Mouse (Mus musculus): Measurements from ENCODE around the gene Pcyt1b. TPM values are rescaled to one million over a fixed set of nuclear protein-coding genes. Genes with fewer than 3 reads are reported as not detected.

Pcyt1b gene
- polyA plus RNA-seq, 1 experiment from 2014 or later = 21.6 TPM

- no peaks in the 10 kb centered on the region for H3K4me1 ChIP-seq (replicated peaks)
- no peak overlapping the region for H3K4me3 ChIP-seq
- H3K9me3 ChIP-seq = no peaks in the 10 kb centered on the region
- no peak for ATAC-seq (ENCODE audit: low FRiP score)
- H3K27ac ChIP-seq = no peak overlapping the region
- 96% methylated on average over 6 of the region's 6 CpGs for WGBS
- no peaks in the 10 kb centered on the region for H3K27me3 ChIP-seq
- H3K9ac ChIP-seq = no peak overlapping the region
- peaks cover 13% of the 10 kb centered on the region for H3K36me3 ChIP-seq
- no peak overlapping the region for H3K4me2 ChIP-seq
Measured at GRCm38 (mm10) chrX:93750566-93750965, 95.9 kb downstream of the Pcyt1b start.

- H3K9me3 ChIP-seq = no peaks in the 10 kb centered on the region
- 53% methylated on average over 11 of the region's 11 CpGs for WGBS
- H3K27me3 ChIP-seq = no peaks in the 10 kb centered on the region
- H3K4me1 ChIP-seq (replicated peaks) = peaks cover 8% of the 10 kb centered on the region
- no peak overlapping the region for H3K4me3 ChIP-seq
- H3K27ac ChIP-seq = no peak overlapping the region
- H3K4me2 ChIP-seq = no peak overlapping the region
- peak; percentile 73 for ATAC-seq (ENCODE audit: low FRiP score)
- no peaks in the 10 kb centered on the region for H3K36me3 ChIP-seq
- H3K9ac ChIP-seq = no peak overlapping the region
Measured at GRCm38 (mm10) chrX:93755210-93755842, 100.7 kb downstream of the Pcyt1b start.

- H3K27me3 ChIP-seq = no peaks in the 10 kb centered on the region
- H3K4me3 ChIP-seq = no peak overlapping the region
- H3K4me2 ChIP-seq = no peak overlapping the region
- ATAC-seq (ENCODE audit: low FRiP score) = no peak
- no peak overlapping the region for H3K27ac ChIP-seq
- 65% methylated on average over 7 of the region's 7 CpGs for WGBS
- H3K36me3 ChIP-seq = no peaks in the 10 kb centered on the region
- H3K4me1 ChIP-seq (replicated peaks) = peaks cover 8% of the 10 kb centered on the region
- no peak overlapping the region for H3K9ac ChIP-seq
- no peaks in the 10 kb centered on the region for H3K9me3 ChIP-seq
Measured at GRCm38 (mm10) chrX:93756867-93757455, 102.3 kb downstream of the Pcyt1b start.

GRCm38 (mm10) chrX:93760770-93761169 is 106.1 kb downstream of the Pcyt1b start:
- Histone ChIP-seq H3K27ac (no peak overlapping the region), H3K9me3 (no peaks in the 10 kb centered on the region), H3K36me3 (no peaks in the 10 kb centered on the region), H3K4me2 (no peak overlapping the region), H3K4me1 (replicated peaks) (peaks cover 8% of the 10 kb centered on the region), H3K9ac (no peak overlapping the region), H3K27me3 (no peaks in the 10 kb centered on the region), H3K4me3 (no peak overlapping the region)
- ATAC-seq (ENCODE audit: low FRiP score) = no peak
- WGBS = 82% methylated on average over 3 of the region's 3 CpGs

GRCm38 (mm10) chrX:93789562-93789961 is 134.9 kb downstream of the Pcyt1b start:
- no peak overlapping the region for H3K27ac ChIP-seq
- H3K36me3 ChIP-seq = no peaks in the 10 kb centered on the region
- no peaks in the 10 kb centered on the region for H3K27me3 ChIP-seq
- H3K4me3 ChIP-seq = no peak overlapping the region
- H3K4me2 ChIP-seq = no peak overlapping the region
- H3K9ac ChIP-seq = no peak overlapping the region
- no peaks in the 10 kb centered on the region for H3K9me3 ChIP-seq
- no peak for ATAC-seq (ENCODE audit: low FRiP score)
- 74% methylated on average over 1 of the region's 1 CpGs for WGBS
- no peaks in the 10 kb centered on the region for H3K4me1 ChIP-seq (replicated peaks)

GRCm38 (mm10) chrX:93793168-93793567 is 138.5 kb downstream of the Pcyt1b start:
- Histone ChIP-seq H3K27me3 (no peaks in the 10 kb centered on the region), H3K4me3 (no peak overlapping the region), H3K4me2 (no peak overlapping the region), H3K36me3 (no peaks in the 10 kb centered on the region), H3K4me1 (replicated peaks) (no peaks in the 10 kb centered on the region), H3K27ac (no peak overlapping the region), H3K9me3 (no peaks in the 10 kb centered on the region), H3K9ac (no peak overlapping the region)
- no peak for ATAC-seq (ENCODE audit: low FRiP score)

Other genes starting within 250 kb of the Pcyt1b start
- 5.4 and 6.0 TPM in 2 replicates for gene Pola1, start 22.7 kb upstream of the Pcyt1b start, polyA plus RNA-seq (2015; fragmentation: Nextera tagmentation; extraction: Ambion mirVana)
- gene Pdk3, start 177.3 kb downstream of the Pcyt1b start, polyA plus RNA-seq (2015; fragmentation: Nextera tagmentation; extraction: Ambion mirVana) = 26.7 and 29.3 TPM in 2 replicates